Mouse (Mus musculus) limb, embryonic 15.5 days (tissue): ENCODE measurements around the gene Nrcam. TPM values are rescaled to one million over a fixed set of nuclear protein-coding genes. Genes with fewer than 3 reads are reported as not detected.

ENCODE experiments used
- ATAC-seq: fragments of 200-750 bp; cut with Nextera tagmentation; 2 replicates; pipeline ENCODE4 v1.8.0; 2017; ENCODE audit warnings: low read depth, moderate TSS enrichment; ENCODE audit not compliant: insufficient number of reproducible peaks, low FRiP score, low TSS enrichment
- H3K27ac ChIP-seq: fragments of 300-500 bp; sonication (generic); 2 replicates; pipeline ENCODE4 v1.5.1; 2015; ENCODE audit warnings: moderate library complexity, mild to moderate bottlenecking, inconsistent platforms
- H3K27me3 ChIP-seq: fragments of 300-500 bp; sonication (generic); 2 replicates; pipeline ENCODE4 v1.6.1; 2015; ENCODE audit warnings: inconsistent platforms
- H3K36me3 ChIP-seq: fragments of 300-500 bp; sonication (generic); 2 replicates; pipeline ENCODE4 v1.6.1; 2015; ENCODE audit warnings: inconsistent platforms
- H3K4me1 ChIP-seq: fragments of 300-500 bp; sonication (generic); 2 replicates; pipeline ENCODE4 v1.6.1; 2015; ENCODE audit warnings: inconsistent platforms
- H3K4me2 ChIP-seq: fragments of 300-500 bp; sonication (generic); 2 replicates; pipeline ENCODE4 v1.6.1; 2015; ENCODE audit warnings: mild to moderate bottlenecking, inconsistent platforms
- H3K4me3 ChIP-seq: fragments of 300-500 bp; sonication (generic); 2 replicates; pipeline ENCODE4 v1.5.1; 2015; ENCODE audit warnings: mild to moderate bottlenecking, inconsistent platforms
- H3K9ac ChIP-seq: fragments of 300-500 bp; sonication (generic); 2 replicates; pipeline ENCODE4 v1.6.1; 2015; ENCODE audit warnings: inconsistent platforms
- H3K9me3 ChIP-seq: fragments of 300-500 bp; sonication (generic); 2 replicates; pipeline ENCODE4 v1.6.1; 2016; ENCODE audit warnings: inconsistent platforms
- WGBS: fragments of 180-500 bp; shearing (Covaris S2); methylation state at CpG from one replicate; pipeline ENCODE4 v1.1.7; 2015; 5-methylcytosine and 5-hydroxymethylcytosine counted together
- polyA plus RNA-seq: library from polyadenylated mRNA; unstranded; fragments of >200 nt; fragmentation: Nextera tagmentation; extraction: Ambion mirVana; gene quantifications from 2 replicates; pipeline ENCODE4 v1.2.1, GENCODE M21; 2015

The Nrcam gene
- polyA plus RNA-seq, 1 experiment from 2014 or later: 2.8 TPM

GRCm38 (mm10) chr12:44375956-44376355 lies 47.3 kb downstream of the Nrcam start:
- Histone ChIP-seq H3K4me3 (no peak overlapping the region), H3K27me3 (no peaks in the 10 kb centered on the region), H3K9ac (no peak overlapping the region), H3K9me3 (no peaks in the 10 kb centered on the region), H3K4me2 (no peak overlapping the region), H3K4me1 (no peaks in the 10 kb centered on the region), H3K27ac (no peak overlapping the region), H3K36me3 (no peaks in the 10 kb centered on the region)
- ATAC-seq: no peak
- WGBS: 67% methylated on average over 6 of the region's 6 CpGs

- Histone ChIP-seq H3K36me3 (no peaks in the 10 kb centered on the region), H3K4me1 (no peaks in the 10 kb centered on the region), H3K9me3 (no peaks in the 10 kb centered on the region), H3K9ac (no peak overlapping the region), H3K4me2 (no peak overlapping the region), H3K4me3 (no peak overlapping the region), H3K27ac (no peak overlapping the region), H3K27me3 (no peaks in the 10 kb centered on the region)
- ATAC-seq: no peak
- 73% methylated on average over 8 of the region's 8 CpGs for WGBS
Observed at GRCm38 (mm10) chr12:44378431-44379161, 49.9 kb downstream of the Nrcam start.

- no peaks in the 10 kb centered on the region for H3K36me3 ChIP-seq
- no peaks in the 10 kb centered on the region for H3K4me1 ChIP-seq
- no peak overlapping the region for H3K9ac ChIP-seq
- H3K4me3 ChIP-seq: no peak overlapping the region
- ATAC-seq: no peak
- 80% methylated on average over 4 of the region's 4 CpGs for WGBS
- no peaks in the 10 kb centered on the region for H3K27me3 ChIP-seq
- H3K9me3 ChIP-seq: no peaks in the 10 kb centered on the region
- no peak overlapping the region for H3K4me2 ChIP-seq
- H3K27ac ChIP-seq: no peak overlapping the region
Observed at GRCm38 (mm10) chr12:44380805-44381204, 52.1 kb downstream of the Nrcam start.

- ATAC-seq: no peak
- H3K4me2 ChIP-seq: no peak overlapping the region
- no peak overlapping the region for H3K4me3 ChIP-seq
- no peaks in the 10 kb centered on the region for H3K27me3 ChIP-seq
- H3K9me3 ChIP-seq: no peaks in the 10 kb centered on the region
- H3K4me1 ChIP-seq: no peaks in the 10 kb centered on the region
- no peak overlapping the region for H3K9ac ChIP-seq
- no peaks in the 10 kb centered on the region for H3K36me3 ChIP-seq
- WGBS: 71% methylated on average over 7 of the region's 7 CpGs
- H3K27ac ChIP-seq: no peak overlapping the region
Observed at GRCm38 (mm10) chr12:44386398-44386797, 57.7 kb downstream of the Nrcam start.

- no peaks in the 10 kb centered on the region for H3K4me1 ChIP-seq
- H3K9ac ChIP-seq: no peak overlapping the region
- no peaks in the 10 kb centered on the region for H3K9me3 ChIP-seq
- no peaks in the 10 kb centered on the region for H3K36me3 ChIP-seq
- H3K4me3 ChIP-seq: no peak overlapping the region
- H3K27me3 ChIP-seq: no peaks in the 10 kb centered on the region
- no peak overlapping the region for H3K4me2 ChIP-seq
- WGBS: 36% methylated on average over 1 of the region's 1 CpGs
- ATAC-seq: no peak
- H3K27ac ChIP-seq: no peak overlapping the region
Observed at GRCm38 (mm10) chr12:44388220-44388619, 59.5 kb downstream of the Nrcam start.

DNA sequence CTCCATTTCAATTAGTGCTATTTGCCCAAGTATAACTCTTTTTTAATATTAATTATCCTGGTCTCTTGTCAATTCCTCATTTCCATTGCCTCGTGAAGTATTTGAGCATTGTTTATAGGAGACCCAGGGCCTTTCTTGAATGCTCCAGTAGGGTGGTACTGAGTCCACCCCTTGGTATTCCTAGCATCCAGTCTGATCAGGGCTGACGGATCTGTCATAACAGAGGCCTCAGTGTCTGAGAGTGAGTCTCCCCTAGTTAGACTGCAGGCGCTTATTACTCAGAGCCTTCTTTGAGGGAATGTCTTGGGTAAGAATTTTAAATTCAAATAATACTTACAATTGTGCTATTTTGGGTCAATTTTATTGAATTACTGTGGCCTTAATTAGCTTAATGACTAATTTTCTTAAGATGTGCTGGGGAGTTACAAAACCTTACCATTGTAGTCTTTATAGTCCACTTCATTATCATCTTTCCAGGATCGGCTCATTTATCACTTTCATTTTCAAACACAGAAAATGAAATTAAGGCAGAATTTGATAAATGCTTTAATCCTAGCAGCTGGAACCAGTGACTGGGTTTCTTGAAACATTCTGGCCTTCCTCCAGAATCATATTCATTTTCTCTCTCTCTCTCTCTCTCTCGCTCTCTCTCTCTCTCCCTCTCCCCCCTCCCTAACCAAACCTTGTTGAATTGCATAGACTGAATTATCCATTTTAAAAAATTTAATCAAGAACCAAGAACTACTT lies 61.9 kb downstream of the Nrcam start:
- Histone ChIP-seq H3K9ac (no peak overlapping the region), H3K4me1 (no peaks in the 10 kb centered on the region), H3K4me3 (no peak overlapping the region), H3K4me2 (no peak overlapping the region), H3K36me3 (no peaks in the 10 kb centered on the region), H3K27me3 (no peaks in the 10 kb centered on the region), H3K27ac (no peak overlapping the region), H3K9me3 (no peaks in the 10 kb centered on the region)
- WGBS: 78% methylated on average over 5 of the region's 5 CpGs
- no peak for ATAC-seq

DNA sequence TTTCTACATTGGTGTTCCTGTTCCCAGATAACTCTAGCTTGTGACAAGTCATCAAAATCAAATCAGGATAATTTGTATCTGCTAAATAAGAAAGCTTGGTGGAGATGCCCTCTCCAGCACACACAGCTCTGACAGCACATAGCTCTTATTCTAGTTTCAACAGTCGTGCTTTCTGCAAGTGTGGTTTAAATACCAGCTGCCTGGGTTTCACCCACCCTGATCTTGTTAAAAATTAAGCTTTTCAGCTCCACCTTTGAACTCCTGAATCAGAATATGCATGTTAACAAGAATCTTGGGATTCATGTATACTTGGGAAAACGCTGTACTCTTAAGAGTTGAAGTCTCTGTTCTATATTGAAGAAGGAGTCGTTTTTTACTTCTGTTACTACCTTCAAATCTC lies 66.2 kb downstream of the Nrcam start:
- H3K4me3 ChIP-seq: no peak overlapping the region
- H3K4me1 ChIP-seq: no peaks in the 10 kb centered on the region
- no peaks in the 10 kb centered on the region for H3K27me3 ChIP-seq
- no peaks in the 10 kb centered on the region for H3K9me3 ChIP-seq
- H3K4me2 ChIP-seq: no peak overlapping the region
- no peak overlapping the region for H3K9ac ChIP-seq
- 57% methylated on average over 3 of the region's 3 CpGs for WGBS
- H3K36me3 ChIP-seq: no peaks in the 10 kb centered on the region
- no peak overlapping the region for H3K27ac ChIP-seq
- no peak for ATAC-seq

- no peak for ATAC-seq
- no peak overlapping the region for H3K9ac ChIP-seq
- no peaks in the 10 kb centered on the region for H3K36me3 ChIP-seq
- WGBS: 20% methylated on average over 5 of the region's 5 CpGs
- H3K4me2 ChIP-seq: no peak overlapping the region
- H3K27ac ChIP-seq: no peak overlapping the region
- no peaks in the 10 kb centered on the region for H3K9me3 ChIP-seq
- no peaks in the 10 kb centered on the region for H3K4me1 ChIP-seq
- H3K4me3 ChIP-seq: no peak overlapping the region
- no peaks in the 10 kb centered on the region for H3K27me3 ChIP-seq
Observed at GRCm38 (mm10) chr12:44397782-44398181, 69.1 kb downstream of the Nrcam start.

DNA sequence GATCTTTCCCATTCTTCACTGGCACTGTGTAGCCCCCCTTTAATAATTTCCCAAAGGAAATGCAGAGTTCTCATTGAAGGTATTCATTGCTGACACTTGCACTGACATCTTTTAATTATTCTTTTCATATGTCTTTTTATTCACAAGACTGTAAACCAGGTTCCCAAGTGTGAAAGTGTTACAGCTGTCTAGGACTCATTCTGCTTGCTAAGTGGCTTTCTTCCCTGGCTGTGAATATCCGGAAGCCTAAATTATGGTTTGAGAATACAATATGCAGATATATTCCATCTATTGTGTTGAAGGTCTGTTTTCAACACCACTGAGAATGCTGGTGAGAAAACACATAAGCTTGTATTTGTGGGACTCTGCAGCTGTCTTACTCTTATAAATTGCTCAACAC lies 73.4 kb downstream of the Nrcam start:
- H3K4me1 ChIP-seq: no peaks in the 10 kb centered on the region
- no peak overlapping the region for H3K27ac ChIP-seq
- H3K36me3 ChIP-seq: no peaks in the 10 kb centered on the region
- no peak overlapping the region for H3K9ac ChIP-seq
- H3K4me2 ChIP-seq: no peak overlapping the region
- 89% methylated on average over 1 of the region's 1 CpGs for WGBS
- no peak overlapping the region for H3K4me3 ChIP-seq
- no peaks in the 10 kb centered on the region for H3K27me3 ChIP-seq
- no peak for ATAC-seq
- no peaks in the 10 kb centered on the region for H3K9me3 ChIP-seq

DNA sequence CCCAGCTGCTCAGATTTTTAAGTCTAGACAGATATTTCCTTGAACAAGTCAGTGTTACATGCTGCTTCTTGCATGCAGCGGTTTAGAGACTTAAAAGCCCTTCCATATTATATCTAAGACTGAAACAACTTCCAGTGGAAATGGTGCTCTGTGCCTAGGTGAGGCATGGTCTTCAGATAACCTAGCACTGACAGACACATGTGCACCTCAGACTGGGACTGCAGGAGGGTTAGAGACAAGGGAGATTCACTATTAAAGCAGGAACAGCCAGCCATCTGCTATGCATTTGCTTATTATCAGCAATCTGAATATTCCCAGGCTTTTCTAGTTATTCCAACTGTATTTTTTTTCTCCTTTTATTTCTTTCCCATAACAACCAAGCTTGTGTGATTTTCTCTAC lies 74.6 kb downstream of the Nrcam start:
- no peak overlapping the region for H3K4me2 ChIP-seq
- H3K4me3 ChIP-seq: no peak overlapping the region
- no peak overlapping the region for H3K9ac ChIP-seq
- H3K27ac ChIP-seq: no peak overlapping the region
- ATAC-seq: no peak
- H3K9me3 ChIP-seq: no peaks in the 10 kb centered on the region
- WGBS: 78% methylated on average over 1 of the region's 1 CpGs
- no peaks in the 10 kb centered on the region for H3K4me1 ChIP-seq
- H3K27me3 ChIP-seq: no peaks in the 10 kb centered on the region
- H3K36me3 ChIP-seq: no peaks in the 10 kb centered on the region

GRCm38 (mm10) chr12:44403731-44404424 lies 75.2 kb downstream of the Nrcam start:
- Histone ChIP-seq H3K9ac (no peak overlapping the region), H3K27me3 (no peaks in the 10 kb centered on the region), H3K27ac (no peak overlapping the region), H3K4me3 (no peak overlapping the region), H3K9me3 (no peaks in the 10 kb centered on the region), H3K36me3 (no peaks in the 10 kb centered on the region), H3K4me1 (no peaks in the 10 kb centered on the region), H3K4me2 (no peak overlapping the region)
- ATAC-seq: no peak
- WGBS: 23% methylated on average over 3 of the region's 3 CpGs

DNA sequence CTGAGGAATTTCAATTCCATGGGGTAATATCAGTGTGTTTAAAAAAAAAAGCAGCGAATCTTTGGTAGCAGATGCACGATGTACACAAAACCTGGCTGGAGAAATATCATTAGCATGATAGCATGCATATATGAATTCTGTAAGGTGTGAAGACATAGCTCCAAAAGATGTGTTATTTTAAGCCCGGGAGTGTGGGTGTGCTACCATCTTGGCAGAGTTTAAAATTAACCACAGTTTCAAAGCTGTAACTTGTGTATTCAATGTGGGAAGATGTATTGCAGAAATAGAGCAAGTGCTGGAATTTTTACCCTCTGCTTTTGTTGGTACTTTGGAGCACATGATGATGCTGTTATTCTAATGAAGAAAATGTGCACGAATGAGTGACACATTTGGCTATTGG lies 81.1 kb downstream of the Nrcam start:
- Histone ChIP-seq H3K4me3 (no peak overlapping the region), H3K27ac (no peak overlapping the region), H3K36me3 (no peaks in the 10 kb centered on the region), H3K27me3 (no peaks in the 10 kb centered on the region), H3K9me3 (no peaks in the 10 kb centered on the region), H3K4me2 (no peak overlapping the region), H3K9ac (no peak overlapping the region), H3K4me1 (no peaks in the 10 kb centered on the region)
- 80% methylated on average over 4 of the region's 4 CpGs for WGBS
- no peak for ATAC-seq
